Mouse (Mus musculus) embryonic stem cell, embryonic (primary cell): ENCODE data around the gene Phlda2.

Source experiments
- CTCF ChIA-PET, 4 experiments: fragments of 300-600 bp in 2 of 4; fragments of 350-600 bp in 2 of 4; sonication (Branson Sonifier 250); formaldehyde crosslinking; loops; one replicate each; lab custom pipeline; 2022; ENCODE audit warnings: inconsistent platforms in 2 of 4; lab: Charles Lee
- POLR2A ChIA-PET, 4 experiments: fragments of 300-600 bp in 2 of 4; fragments of 350-600 bp in 2 of 4; sonication (Branson Sonifier 250); formaldehyde crosslinking; loops; one replicate each; lab custom pipeline; 2022; ENCODE audit warnings: antibody characterized with exemption in 4 of 4, inconsistent platforms in 1 of 4; lab: Charles Lee

The Phlda2 gene

GRCm38 (mm10) chr7:143481806-143482387, 21.1 kb downstream of the Phlda2 start:
- CTCF ChIA-PET: interaction anchor here (0.6 to 5.0 kb wide), 17 partner anchors 9 to 1227 kb away, joined by 3 to 82 read pairs (median 6); partner anchors contain the start of gene Slc22a18 (in 1 of the 4)
- POLR2A ChIA-PET: interaction anchor here (0.6 to 3.8 kb wide), 14 partner anchors 8 to 358 kb away, joined by 3 to 29 read pairs (median 5); partner anchors contain the start of genes Slc22a18 (in 2 of the 4), Nap1l4 (in 1 of the 4) and Phlda2 (in 1 of the 4)

- ChIA-PET POLR2A (interaction anchor here (0.6 to 3.8 kb wide), 16 partner anchors 10 to 184 kb away, joined by 3 to 29 read pairs (median 4); partner anchors contain the start of genes Nap1l4 (in 1 of the 4) and Phlda2 (in 1 of the 4)), CTCF (interaction anchor here (0.5 to 5.0 kb wide), 76 partner anchors 9 to 598 kb away, joined by 3 to 82 read pairs (median 4); partner anchors contain the start of genes Cdkn1c (in 2 of the 4), Phlda2 (in 2 of the 4), Cd81 (in 1 of the 4) and Nap1l4 (in 1 of the 4))
These were observed 22.5 kb downstream of the Phlda2 start for GRCm38 (mm10) chr7:143480498-143480897.

GRCm38 (mm10) chr7:143477800-143478199, 25.1 kb downstream of the Phlda2 start:
- ChIA-PET POLR2A (interaction anchor here in 1 of 4 experiments (2.3 kb wide), 1 partner anchor 28 kb away, joined by 14 read pairs; no protein-coding TSS in a partner anchor), CTCF (interaction anchor here in 3 of 4 experiments (0.6 to 19.7 kb wide), 8 partner anchors 8 to 339 kb away, joined by 3 to 679 read pairs (median 28); partner anchors contain the start of gene Phlda2 (in 1 of the 3))

GRCm38 (mm10) chr7:143476702-143477335, 26.1 kb downstream of the Phlda2 start:
- POLR2A ChIA-PET: interaction anchor here in 3 of 4 experiments (0.9 to 2.3 kb wide), 5 partner anchors 9 to 354 kb away, joined by 3 to 14 read pairs (median 3); no protein-coding TSS in a partner anchor
- CTCF ChIA-PET: interaction anchor here (0.5 to 19.7 kb wide), 30 partner anchors 9 to 582 kb away, joined by 3 to 679 read pairs (median 4); partner anchors contain the start of genes Phlda2 (in 2 of the 4) and Cdkn1c (in 1 of the 4)

GRCm38 (mm10) chr7:143475876-143476275, 27.1 kb downstream of the Phlda2 start:
- ChIA-PET CTCF (interaction anchor here (0.6 to 19.7 kb wide), 32 partner anchors 8 to 403 kb away, joined by 3 to 679 read pairs (median 4); partner anchors contain the start of gene Phlda2 (in 2 of the 4)), POLR2A (interaction anchor here in 2 of 4 experiments (0.6 to 3.5 kb wide), 13 partner anchors 9 to 353 kb away, joined by 3 to 23 read pairs (median 5); partner anchors contain the start of genes Cdkn1c (in 2 of the 2), Cars (in 1 of the 2), Nap1l4 (in 1 of the 2) and Phlda2 (in 1 of the 2))

- POLR2A ChIA-PET: interaction anchor here in 3 of 4 experiments (0.5 to 3.5 kb wide), 24 partner anchors 8 to 526 kb away, joined by 3 to 23 read pairs (median 4); partner anchors contain the start of genes Cdkn1c (in 2 of the 3), Phlda2 (in 2 of the 3), Cars (in 1 of the 3) and Cd81 (in 1 of the 3)
- CTCF ChIA-PET: interaction anchor here (0.5 to 19.7 kb wide), 33 partner anchors 8 to 1647 kb away, joined by 3 to 679 read pairs (median 4); partner anchors contain the start of gene Phlda2 (in 2 of the 4)
These were observed 28.1 kb downstream of the Phlda2 start for GRCm38 (mm10) chr7:143474811-143475210.

- ChIA-PET CTCF (interaction anchor here in 3 of 4 experiments (0.6 to 19.7 kb wide), 19 partner anchors 9 to 380 kb away, joined by 3 to 679 read pairs (median 4); partner anchors contain the start of genes Phlda2 (in 2 of the 3) and Trpm5 (in 1 of the 3)), POLR2A (interaction anchor here in 2 of 4 experiments (0.7 to 3.5 kb wide), 17 partner anchors 9 to 420 kb away, joined by 3 to 23 read pairs (median 5); partner anchors contain the start of genes Cars (in 2 of the 2), Cdkn1c (in 2 of the 2), Nap1l4 (in 1 of the 2) and Phlda2 (in 1 of the 2))
These were observed 29.4 kb downstream of the Phlda2 start, which contains the start of gene Slc22a18 for GRCm38 (mm10) chr7:143473347-143474101. Slc22a18 (plus strand) TSS chr7:143473736.

GRCm38 (mm10) chr7:143469946-143470345, 33.0 kb downstream of the Phlda2 start:
- CTCF ChIA-PET: interaction anchor here (0.5 to 19.7 kb wide), 66 partner anchors 8 to 575 kb away, joined by 3 to 679 read pairs (median 4); partner anchors contain the start of genes Cdkn1c (in 2 of the 4), Trpm5 (in 2 of the 4) and Mrgpre (in 1 of the 4)

GRCm38 (mm10) chr7:143467714-143468113, 35.2 kb downstream of the Phlda2 start:
- CTCF ChIA-PET: interaction anchor here (0.6 to 19.7 kb wide), 23 partner anchors 9 to 730 kb away, joined by 3 to 679 read pairs (median 4); partner anchors contain the start of gene Phlda2 (in 1 of the 4)
- POLR2A ChIA-PET: interaction anchor here in 3 of 4 experiments (0.5 to 5.6 kb wide), 15 partner anchors 9 to 462 kb away, joined by 3 to 54 read pairs (median 3); no protein-coding TSS in a partner anchor

More at GRCm38 (mm10) chr7:143469946-143470345, 33.0 kb downstream of the Phlda2 start:
- POLR2A ChIA-PET: interaction anchor here in 3 of 4 experiments (0.5 to 1.8 kb wide), 21 partner anchors 9 to 375 kb away, joined by 3 to 12 read pairs (median 3); partner anchors contain the start of genes Cars (in 1 of the 3), Cdkn1c (in 1 of the 3) and Trpm5 (in 1 of the 3)

GRCm38 (mm10) chr7:143466099-143466677, 36.8 kb downstream of the Phlda2 start:
- ChIA-PET POLR2A (interaction anchor here (0.5 to 5.6 kb wide), 34 partner anchors 9 to 903 kb away, joined by 3 to 54 read pairs (median 5); partner anchors contain the start of genes Nap1l4 (in 2 of the 4), Cars (in 1 of the 4), Cd81 (in 1 of the 4) and Phlda2 (in 1 of the 4)), CTCF (interaction anchor here (0.5 to 19.7 kb wide), 110 partner anchors 8 to 549 kb away, joined by 3 to 679 read pairs (median 4); partner anchors contain the start of genes Trpm5 (in 3 of the 4), Phlda2 (in 2 of the 4), Cars (in 1 of the 4) and Cd81 (in 1 of the 4))

- POLR2A ChIA-PET: interaction anchor here in 3 of 4 experiments (0.6 to 5.6 kb wide), 10 partner anchors 11 to 420 kb away, joined by 3 to 54 read pairs (median 5); partner anchors contain the start of gene Cd81 (in 1 of the 3)
- CTCF ChIA-PET: interaction anchor here (0.5 to 19.7 kb wide), 38 partner anchors 11 to 1820 kb away, joined by 3 to 679 read pairs (median 9); partner anchors contain the start of genes Phlda2 (in 2 of the 4) and Trpm5 (in 1 of the 4)
These were observed 38.0 kb downstream of the Phlda2 start for GRCm38 (mm10) chr7:143464811-143465560.

- ChIA-PET POLR2A (interaction anchor here in 3 of 4 experiments (0.6 to 5.6 kb wide), 11 partner anchors 11 to 421 kb away, joined by 3 to 54 read pairs (median 3); partner anchors contain the start of gene Phlda2 (in 1 of the 3)), CTCF (interaction anchor here (0.5 to 19.7 kb wide), 19 partner anchors 10 to 347 kb away, joined by 3 to 679 read pairs (median 5); partner anchors contain the start of genes Phlda2 (in 1 of the 4) and Slc22a18 (in 1 of the 4))
These were observed 39.0 kb downstream of the Phlda2 start for GRCm38 (mm10) chr7:143463865-143464415.

- ChIA-PET POLR2A (interaction anchor here in 3 of 4 experiments (0.7 to 5.6 kb wide), 13 partner anchors 11 to 362 kb away, joined by 3 to 54 read pairs (median 3); partner anchors contain the start of genes Cars (in 1 of the 3), Phlda2 (in 1 of the 3) and Slc22a18 (in 1 of the 3)), CTCF (interaction anchor here (1.0 to 19.7 kb wide), 15 partner anchors 8 to 543 kb away, joined by 3 to 679 read pairs (median 6); partner anchors contain the start of gene Slc22a18 (in 1 of the 4))
These were observed 40.4 kb downstream of the Phlda2 start for GRCm38 (mm10) chr7:143462516-143462915.

GRCm38 (mm10) chr7:143461920-143462319, 41.0 kb downstream of the Phlda2 start:
- CTCF ChIA-PET: interaction anchor here (1.0 to 19.7 kb wide), 12 partner anchors 8 to 543 kb away, joined by 3 to 679 read pairs (median 6); no protein-coding TSS in a partner anchor
- POLR2A ChIA-PET: interaction anchor here in 3 of 4 experiments (0.6 to 3.0 kb wide), 13 partner anchors 11 to 362 kb away, joined by 3 to 12 read pairs (median 3); partner anchors contain the start of genes Cars (in 2 of the 3), Nap1l4 (in 1 of the 3), Phlda2 (in 1 of the 3) and Slc22a18 (in 1 of the 3)
